Mouse (Mus musculus) spleen, adult 2 months (tissue): ENCODE measurements around the gene Pla1a. TPM values are rescaled to one million over a fixed set of nuclear protein-coding genes. Genes with fewer than 3 reads are reported as not detected.

Experiments
- DNase-seq, 2 experiments: peaks; one replicate each; pipeline versions ENCODE4 v3.0.0 to v3.0.0-alpha.2; 2012 to 2021; ENCODE audit warnings: low spot score in 2 of 2, low read depth in 1 of 2
- H3K27ac ChIP-seq: fragments of 200-500 bp; 2 replicates; pipeline ENCODE4 v1.5.1; 2012; ENCODE audit warnings: low read length, inconsistent platforms; ENCODE audit not compliant: insufficient read depth
- H3K27me3 ChIP-seq: fragments of 200-500 bp; 2 replicates; pipeline ENCODE4 v1.6.1; 2012; ENCODE audit warnings: mild to moderate bottlenecking, moderate library complexity, low read length, inconsistent platforms; ENCODE audit not compliant: control insufficient read depth, insufficient read depth
- H3K36me3 ChIP-seq: fragments of 200-500 bp; 2 replicates; pipeline ENCODE4 v1.6.1; 2012; ENCODE audit warnings: mild to moderate bottlenecking, low read length, inconsistent platforms; ENCODE audit not compliant: control insufficient read depth, insufficient read depth
- H3K4me1 ChIP-seq: fragments of 200-500 bp; 2 replicates; pipeline ENCODE4 v1.6.1; 2011; ENCODE audit warnings: inconsistent platforms; ENCODE audit not compliant: control insufficient read depth, insufficient read depth, insufficient read length
- H3K4me3 ChIP-seq: fragments of 200-500 bp; 2 replicates; pipeline ENCODE4 v1.5.1; 2011; ENCODE audit warnings: mild to moderate bottlenecking, inconsistent platforms; ENCODE audit not compliant: insufficient read depth, insufficient read length; ENCODE audit errors: extremely low read depth
- CTCF ChIP-seq: fragments of 200-500 bp; IDR thresholded peaks from 2 replicates; pipeline ENCODE4 v1.5.1; 2011; ENCODE audit warnings: mild to moderate bottlenecking, inconsistent platforms; ENCODE audit not compliant: insufficient read depth, insufficient read length, insufficient replicate concordance; ENCODE audit errors: extremely low read depth
- POLR2A ChIP-seq: fragments of 200-500 bp; IDR thresholded peaks from 2 replicates; pipeline ENCODE4 v1.6.1; 2011; ENCODE audit warnings: low read depth, low read length, inconsistent platforms
- WGBS: fragments of 180-500 bp; shearing (Covaris S2); methylation state at CpG from one replicate; pipeline ENCODE4 v1.1.7; 2018; 5-methylcytosine and 5-hydroxymethylcytosine counted together
- polyA plus RNA-seq: library from polyadenylated mRNA; depleted of rRNA; stranded (reverse); fragments of >200 nt; gene quantifications from 2 replicates; pipeline ENCODE4 v1.2.3, GENCODE M21; 2012

Pla1a gene
- polyA plus RNA-seq, 1 experiment, result 0.88 TPM

- H3K27ac ChIP-seq, result no peak overlapping the region
- H3K36me3 ChIP-seq, result no peaks in the 10 kb centered on the region
- no peaks in the 10 kb centered on the region for H3K27me3 ChIP-seq
- H3K4me1 ChIP-seq, result peaks cover 19% of the 10 kb centered on the region; the same call in 1 of the 2 replicates
- H3K4me3 ChIP-seq, result no peak overlapping the region
- TF ChIP-seq POLR2A (no peak), CTCF (no peak)
- whole genome bisulfite sequencing, result 75% methylated on average over 4 of the region's 4 CpGs
- DNase-seq, result no peak
These were observed 27.0 kb upstream of the Pla1a start for GRCm38 (mm10) chr16:38459990-38460389.

GRCm38 (mm10) chr16:38458600-38459280 lies 25.8 kb upstream of the Pla1a start:
- 57% methylated on average over 6 of the region's 6 CpGs for WGBS
- no peaks in the 10 kb centered on the region for H3K36me3 ChIP-seq
- DNase-seq, result no peak
- peak overlapping the region; percentile 59; the same call in 1 of the 2 replicates for H3K27ac ChIP-seq
- H3K4me1 ChIP-seq, result peaks cover 24% of the 10 kb centered on the region; the same call in 1 of the 2 replicates
- TF ChIP-seq CTCF (no peak), POLR2A (no peak)
- peak overlapping the region; percentile 9; the same call in 1 of the 2 replicates for H3K4me3 ChIP-seq
- H3K27me3 ChIP-seq, result no peaks in the 10 kb centered on the region

- WGBS, result 27% methylated on average over 11 of the region's 11 CpGs
- Histone ChIP-seq H3K36me3 (no peaks in the 10 kb centered on the region), H3K27me3 (no peaks in the 10 kb centered on the region), H3K4me3 (no peak overlapping the region), H3K27ac (no peak overlapping the region), H3K4me1 (peaks cover 13% of the 10 kb centered on the region; the same call in 1 of the 2 replicates)
- TF ChIP-seq CTCF, result no peak
- TF ChIP-seq POLR2A, result no peak
- peak in 1 of 2 experiments; percentile 37 for DNase-seq
These were observed 24.0 kb upstream of the Pla1a start for GRCm38 (mm10) chr16:38456812-38457567.

- no peak within 1 kb of the TSS for H3K4me3 ChIP-seq
- peaks cover 17% of the 10 kb centered on the region; the same call in 1 of the 2 replicates for H3K4me1 ChIP-seq
- no peak for DNase-seq
- H3K36me3 ChIP-seq, result no peaks in the 10 kb centered on the region
- H3K27ac ChIP-seq, result 0 out of 2 replicates have a peak within 1 kb of the TSS, but pooled peaks have one; percentile 36
- 86% methylated on average over 17 of the region's 17 CpGs for WGBS
- no peak for TF ChIP-seq CTCF
- TF ChIP-seq POLR2A, result no peak
- no peaks in the 10 kb centered on the region for H3K27me3 ChIP-seq
These were observed 22.8 kb upstream of the Pla1a start, which contains the start of gene Cd80 for GRCm38 (mm10) chr16:38455511-38456418. Gene Cd80 (plus strand): TSS chr16:38455561.

GRCm38 (mm10) chr16:38454533-38455254 lies 21.7 kb upstream of the Pla1a start:
- Histone ChIP-seq H3K4me3 (no peak overlapping the region), H3K27me3 (no peaks in the 10 kb centered on the region), H3K36me3 (peaks cover 4% of the 10 kb centered on the region; the same call in 1 of the 2 replicates), H3K4me1 (peaks cover 17% of the 10 kb centered on the region; the same call in 1 of the 2 replicates), H3K27ac (no peak overlapping the region)
- no peak for DNase-seq
- WGBS, result 85% methylated on average over 11 of the region's 11 CpGs
- TF ChIP-seq POLR2A (no peak), CTCF (no peak)
